Mouse (Mus musculus) cortical plate, adult 2 months (tissue): Measurements from ENCODE around the gene Ier3.

ENCODE experiments used
- CTCF ChIP-seq: fragments of 200-500 bp; IDR thresholded peaks from 2 replicates; pipeline ENCODE4 v1.5.1; 2011; ENCODE audit warnings: mild to moderate bottlenecking, control low read depth, low read length; ENCODE audit not compliant: insufficient read depth; ENCODE audit errors: extremely low read depth
- POLR2A ChIP-seq: fragments of 200-500 bp; IDR thresholded peaks from 2 replicates; pipeline ENCODE4 v1.6.1; 2011; ENCODE audit warnings: mild to moderate bottlenecking, low read length, control low read depth; ENCODE audit not compliant: insufficient read depth; ENCODE audit errors: extremely low read depth

GRCm38 (mm10) chr17:35813653-35814052 is 7.8 kb upstream of the Ier3 start:
- TF ChIP-seq CTCF (no peak), POLR2A (no peak)
